In genomic region chr16:17583064-17583463, GRCm38 (mm10) we compare ENCODE assay signal across 8 mouse cellular contexts. TPM values are rescaled to one million over a fixed set of nuclear protein-coding genes. Genes with fewer than 3 reads are reported as not detected.
DNase-seq lines count a peak whose midpoint lies in the region; ATAC-seq and TF ChIP-seq lines count a peak whose summit lies in the region.

Gene Slc7a4 (minus strand): TSS chr16:17583214.

- TF ChIP-seq POLR2A in liver, adult 2 months (IDR thresholded peaks at IDR 0.05; ENCODE audit: extremely low read depth, insufficient read depth, low read length), result no peak

- H3K4me1 ChIP-seq in liver, adult 2 months (ENCODE audit: control insufficient read depth, insufficient read depth, low read length), result no peaks in the 10 kb centered on the region
- no peaks in the 10 kb centered on the region for H3K4me1 ChIP-seq in liver, embryonic 11.5 days (replicated peaks; ENCODE audit: control insufficient read depth, insufficient read depth, low read length)
- H3K4me1 ChIP-seq in liver, embryonic 13.5 days (replicated peaks), result no peaks in the 10 kb centered on the region

- H3K36me3 ChIP-seq in liver, adult 2 months (ENCODE audit: control insufficient read depth, insufficient read depth, low read length), result no peaks in the 10 kb centered on the region
- H3K36me3 ChIP-seq in liver, embryonic 11.5 days (ENCODE audit: control insufficient read depth, insufficient read depth, low read length), result no peaks in the 10 kb centered on the region
- no peaks in the 10 kb centered on the region for H3K36me3 ChIP-seq in liver, embryonic 13.5 days
- no peaks in the 10 kb centered on the region for H3K36me3 ChIP-seq in splenic B cell, adult 2 months (ENCODE audit: control insufficient read depth, insufficient read depth, low read length, poor library complexity, severe bottlenecking)

- no peaks in the 10 kb centered on the region for H3K79me2 ChIP-seq in liver, adult 2 months (ENCODE audit: control insufficient read depth, insufficient read depth, low read length)

- H3K4me3 ChIP-seq in liver, adult 2 months (ENCODE audit: insufficient read depth, low read depth, low read length), result no peak within 1 kb of the TSS
- H3K4me3 ChIP-seq in liver, embryonic 11.5 days (ENCODE audit: low read depth, low read length), result no peak within 1 kb of the TSS
- no peak within 1 kb of the TSS for H3K4me3 ChIP-seq in liver, embryonic 13.5 days (replicated peaks)

- DNase-seq in liver, adult 2 months (ENCODE audit: extremely low read depth, low read depth, low spot score), result peak; percentile 18
- no peak for DNase-seq in liver, embryonic 11.5 days (ENCODE audit: low spot score)
- peak in 1 of 2 experiments; percentile 27 for DNase-seq in adrenal gland, postnatal 36 days
- peak; percentile 20 for DNase-seq in liver, embryonic 13.5 days
- peak; percentile 45 for DNase-seq in splenic B cell, adult 2 months (ENCODE audit: low read depth, low spot score)
- no peak for DNase-seq in right cerebral cortex, postnatal 10 days (ENCODE audit: low spot score in 2 of 2)
- DNase-seq in cerebellum, adult 11 months, result no peak

- TF ChIP-seq CTCF in liver, adult 2 months (IDR thresholded peaks at IDR 0.05; ENCODE audit: low read depth, low read length), result peak; percentile 81

- 39% methylated on average over 8 of the region's 8 CpGs for WGBS in liver, adult 2 months
- WGBS in liver, embryonic 11.5 days, result 21% methylated on average over 8 of the region's 8 CpGs
- 27% methylated on average over 8 of the region's 8 CpGs for WGBS in liver, embryonic 13.5 days (ENCODE audit: insufficient replicate concordance)

- no peak within 1 kb of the TSS for H3K9ac ChIP-seq in liver, adult 2 months (ENCODE audit: low read depth, low read length)
- H3K9ac ChIP-seq in liver, embryonic 11.5 days (ENCODE audit: low read depth, low read length), result no peak within 1 kb of the TSS
- no peak within 1 kb of the TSS for H3K9ac ChIP-seq in liver, embryonic 13.5 days

- H3K27ac ChIP-seq in liver, adult 2 months (replicated peaks; ENCODE audit: insufficient read depth, low read depth, low read length), result no peak within 1 kb of the TSS
- no peak within 1 kb of the TSS for H3K27ac ChIP-seq in liver, embryonic 11.5 days (ENCODE audit: low read depth, low read length)
- H3K27ac ChIP-seq in liver, embryonic 13.5 days, result no peak within 1 kb of the TSS

- no peak within 1 kb of the TSS for H3K4me2 ChIP-seq in liver, embryonic 11.5 days
- no peak within 1 kb of the TSS for H3K4me2 ChIP-seq in liver, embryonic 13.5 days

- no peaks in the 10 kb centered on the region for H3K27me3 ChIP-seq in liver, adult 2 months (ENCODE audit: control insufficient read depth, insufficient read depth, low read length)
- H3K27me3 ChIP-seq in liver, embryonic 11.5 days (replicated peaks; ENCODE audit: control insufficient read depth, insufficient read depth, low read length), result peaks cover 4% of the 10 kb centered on the region; the same call in 1 of the 2 replicates
- H3K27me3 ChIP-seq in liver, embryonic 13.5 days, result peaks cover 5% of the 10 kb centered on the region
- H3K27me3 ChIP-seq in splenic B cell, adult 2 months (ENCODE audit: control insufficient read depth, insufficient read depth, low read length, poor library complexity, severe bottlenecking), result no peaks in the 10 kb centered on the region

- no peaks in the 10 kb centered on the region for H3K9me3 ChIP-seq in liver, embryonic 11.5 days (ENCODE audit: control insufficient read depth, low read length)
- peaks cover 1% of the 10 kb centered on the region; the same call in 1 of the 2 replicates for H3K9me3 ChIP-seq in liver, embryonic 13.5 days (replicated peaks)

- no peak for ATAC-seq in liver, embryonic 11.5 days (replicated peaks; ENCODE audit: low FRiP score)
- ATAC-seq in granulocyte monocyte progenitor cell, adult 5-6 weeks (replicated peaks; ENCODE audit: poor library complexity, severe bottlenecking), result peak; percentile 73
- no peak for ATAC-seq in liver, embryonic 13.5 days (ENCODE audit: low read depth)

RNA-seq across cellular contexts. Expression of gene Slc7a4, which starts in this region (rescaled TPM):
- total RNA-seq in liver, adult 2 months (2014; rRNA removed), result 0.74 TPM in 2 replicates
- polyA plus RNA-seq in liver, adult 2 months (2012; rRNA removed), result 1.9 and 5.3 TPM in 2 replicates
- polyA plus RNA-seq in liver, embryonic 11.5 days (2014; fragmentation: Nextera tagmentation; extraction: Ambion mirVana), result 2.0 and 2.1 TPM in 2 replicates
- total RNA-seq in adrenal gland, postnatal 36 days (2021), result 10 to 100 TPM; 10.1 to 17.8 TPM
- total RNA-seq in granulocyte monocyte progenitor cell, adult 5-6 weeks (2014; fragmentation: Nextera tagmentation), result 2.9 and 3.9 TPM in 2 replicates
- 1.5 and 2.0 TPM in 2 replicates for total RNA-seq in granulocyte monocyte progenitor cell, adult 5-6 weeks (2017)
- polyA plus RNA-seq in liver, embryonic 13.5 days (2015; fragmentation: Nextera tagmentation; extraction: Ambion mirVana), result 1.3 and 1.8 TPM in 2 replicates

Comparison
In these comparisons a context has a peak if more than half of its experiments do, and no peak if none do; other contexts are left out.
1. DNase-seq: peak in liver, adult 2 months (single experiment), liver, embryonic 13.5 days (single experiment) and splenic B cell, adult 2 months (single experiment); none in liver, embryonic 11.5 days (single experiment), right cerebral cortex, postnatal 10 days (0 of 2) and cerebellum, adult 11 months (single experiment).